ENCODE assay signal across 10 mouse cellular contexts in the genomic region with DNA sequence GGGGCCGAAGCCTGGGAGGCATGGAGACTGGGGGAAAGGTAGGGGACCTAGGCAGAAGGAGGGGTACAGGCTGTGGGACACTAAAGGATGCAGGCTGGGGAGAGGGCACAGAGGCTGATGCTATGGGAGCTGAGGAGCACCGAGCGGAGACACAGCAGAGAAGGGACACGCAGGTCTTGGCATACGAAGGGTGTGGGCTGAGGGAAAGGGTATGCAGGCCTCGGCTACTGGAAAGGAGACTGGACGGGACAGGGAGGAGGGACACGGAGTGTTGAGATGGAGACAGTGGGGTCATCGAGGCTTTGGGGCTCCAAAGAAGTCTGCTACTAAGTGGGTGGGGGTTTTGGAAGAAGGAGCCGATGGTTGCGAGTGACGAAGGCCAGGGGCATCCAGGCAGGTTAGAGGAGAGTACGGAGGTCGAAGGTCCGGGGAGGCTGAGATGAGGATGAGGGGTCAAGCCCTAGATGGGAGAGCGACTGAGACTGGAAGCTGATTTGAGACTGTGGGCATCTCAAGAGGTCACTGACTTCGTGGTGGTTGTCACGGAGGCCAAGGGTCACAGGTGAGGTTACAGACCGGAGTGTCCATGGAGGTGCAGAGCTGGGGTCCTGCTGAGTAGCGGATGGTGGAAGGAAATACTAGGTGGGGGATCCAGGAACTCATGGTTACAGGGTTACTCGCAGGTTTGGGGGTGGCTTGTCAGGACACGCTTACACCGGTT. TPM values are rescaled to one million over a fixed set of nuclear protein-coding genes. Genes with fewer than 3 reads are reported as not detected.
DNase-seq lines count a peak whose midpoint lies in the region; ATAC-seq and TF ChIP-seq lines count a peak whose summit lies in the region.
"Had no signal": no experiment of that assay in that cellular context is flagged by ENCODE, and none has a peak within 500 bp of the region (broad histone marks: within the 10 kb centered on the region; RNA-seq: fewer than 3 reads in every experiment).

No protein-coding gene starts in this region.

- H3K36me3 ChIP-seq in heart, embryonic 10.5 days: no peaks in the 10 kb centered on the region
- H3K36me3 ChIP-seq in ES-Bruce4 (ENCODE audit: control insufficient read depth, insufficient read depth, low read length, poor library complexity, severe bottlenecking): no peaks in the 10 kb centered on the region
- no peaks in the 10 kb centered on the region for H3K36me3 ChIP-seq in forebrain, embryonic 12.5 days (replicated peaks)
- no peaks in the 10 kb centered on the region for H3K36me3 ChIP-seq in liver, embryonic 13.5 days

- H3K27ac ChIP-seq in heart, embryonic 10.5 days: peak overlapping the region; percentile 82; the same call in 1 of the 2 replicates
- no peak overlapping the region for H3K27ac ChIP-seq in ES-Bruce4 (ENCODE audit: insufficient read depth, low read length)
- H3K27ac ChIP-seq in forebrain, embryonic 12.5 days: no peak overlapping the region
- H3K27ac ChIP-seq in liver, embryonic 13.5 days: no peak overlapping the region
- H3K27ac ChIP-seq: liver, embryonic 14.5 days had no signal

- DNase-seq in heart, embryonic 10.5 days (ENCODE audit: low spot score): no peak
- no peak for DNase-seq in heart, postnatal 14 days
- DNase-seq in liver, embryonic 13.5 days: no peak
- DNase-seq in layer of hippocampus, adult 9-10 months (ENCODE audit: low spot score): no peak
- no peak for DNase-seq in right cerebral cortex, postnatal 36 days (ENCODE audit: low spot score in 2 of 2)
- DNase-seq: thymus, adult 2 months had no signal

- H3K4me2 ChIP-seq in forebrain, embryonic 12.5 days: peak overlapping the region; percentile 91
- peak overlapping the region; percentile 61; the same call in 1 of the 2 replicates for H3K4me2 ChIP-seq in liver, embryonic 13.5 days

- TF ChIP-seq CTCF in ES-Bruce4 (IDR thresholded peaks at IDR 0.05; ENCODE audit: low read depth, low read length): no peak

- no peak for TF ChIP-seq EP300 in ES-Bruce4 (IDR thresholded peaks at IDR 0.05; ENCODE audit: insufficient read depth, low read depth, low read length)

- peaks cover 54% of the 10 kb centered on the region for H3K4me1 ChIP-seq in heart, embryonic 10.5 days
- H3K4me1 ChIP-seq in ES-Bruce4 (ENCODE audit: control insufficient read depth, insufficient read depth, low read length): no peaks in the 10 kb centered on the region
- peaks cover 43% of the 10 kb centered on the region for H3K4me1 ChIP-seq in forebrain, embryonic 12.5 days
- H3K4me1 ChIP-seq in liver, embryonic 13.5 days (replicated peaks): peaks cover 20% of the 10 kb centered on the region

- intact Hi-C loops in heart, postnatal 14 days (cut with DNase I): no loop called here

- ATAC-seq in forebrain, embryonic 12.5 days (ENCODE audit: low FRiP score): peak; percentile 50
- ATAC-seq in liver, embryonic 13.5 days (ENCODE audit: low read depth): no peak
- no peak for ATAC-seq in CD4-positive, CD25-positive, alpha-beta regulatory T cell, adult 4 months

- no peak overlapping the region; the same call in 1 of the 2 replicates for H3K9ac ChIP-seq in ES-Bruce4 (ENCODE audit: low read depth, poor library complexity, severe bottlenecking)
- H3K9ac ChIP-seq in forebrain, embryonic 12.5 days: peak overlapping the region; percentile 86
- H3K9ac ChIP-seq in liver, embryonic 13.5 days: no peak overlapping the region
- H3K9ac ChIP-seq: liver, embryonic 14.5 days had no signal

- H3K27me3 ChIP-seq in heart, embryonic 10.5 days (ENCODE audit: insufficient read depth, poor library complexity, severe bottlenecking): peaks cover 55% of the 10 kb centered on the region
- H3K27me3 ChIP-seq in ES-Bruce4 (ENCODE audit: control insufficient read depth, insufficient read depth, low read length, poor library complexity, severe bottlenecking): 0 out of 2 replicates have a peak, but pooled peaks cover 5% of the 10 kb centered on the region
- peaks cover 28% of the 10 kb centered on the region for H3K27me3 ChIP-seq in forebrain, embryonic 12.5 days
- H3K27me3 ChIP-seq in liver, embryonic 13.5 days: peaks cover 62% of the 10 kb centered on the region

- H3K4me3 ChIP-seq in heart, embryonic 10.5 days: peak overlapping the region; percentile 76
- H3K4me3 ChIP-seq in ES-Bruce4 (ENCODE audit: low read depth, low read length): peak overlapping the region; percentile 8; the same call in 1 of the 2 replicates
- H3K4me3 ChIP-seq in forebrain, embryonic 12.5 days (replicated peaks): peak overlapping the region; percentile 66
- no peak overlapping the region for H3K4me3 ChIP-seq in liver, embryonic 13.5 days (replicated peaks)

- no peaks in the 10 kb centered on the region for H3K9me3 ChIP-seq in heart, embryonic 10.5 days
- H3K9me3 ChIP-seq in ES-Bruce4 (replicated peaks; ENCODE audit: control insufficient read depth, insufficient read depth, low read length, poor library complexity, severe bottlenecking): no peaks in the 10 kb centered on the region
- no peaks in the 10 kb centered on the region for H3K9me3 ChIP-seq in forebrain, embryonic 12.5 days
- H3K9me3 ChIP-seq in liver, embryonic 13.5 days (replicated peaks): no peaks in the 10 kb centered on the region

- 9% methylated on average over 23 of the region's 23 CpGs for WGBS in heart, embryonic 10.5 days
- WGBS in forebrain, embryonic 12.5 days: 6% methylated on average over 23 of the region's 23 CpGs
- WGBS in liver, embryonic 13.5 days (ENCODE audit: insufficient replicate concordance): 17% methylated on average over 23 of the region's 23 CpGs

- no peak for TF ChIP-seq POLR2A in ES-Bruce4 (IDR thresholded peaks at IDR 0.05; ENCODE audit: insufficient read depth, low read length)

RNA-seq across cellular contexts. Expression of gene Aatk, which starts 0.7 kb away (rescaled TPM):
- polyA plus RNA-seq in heart, embryonic 10.5 days (2016; fragmentation: Nextera tagmentation; extraction: Ambion mirVana): 0.51 and 0.58 TPM in 2 replicates
- total RNA-seq in heart, postnatal 14 days (2021): 1 to 10 TPM; 3.7 to 9.0 TPM
- 0.81 and 1.6 TPM in 2 replicates for polyA plus RNA-seq in ES-Bruce4 (2011; ENCODE audit: insufficient read depth, insufficient read length, low read depth, missing spikeins)
- polyA plus RNA-seq in forebrain, embryonic 12.5 days (2016; fragmentation: Nextera tagmentation; extraction: Ambion mirVana): 6.1 and 7.6 TPM in 2 replicates
- polyA plus RNA-seq in liver, embryonic 13.5 days (2015; fragmentation: Nextera tagmentation; extraction: Ambion mirVana): 0.32 and 0.39 TPM in 2 replicates
- not detected for polyA plus RNA-seq in CD4-positive, CD25-positive, alpha-beta regulatory T cell, adult 4 months (2017; shearing (Covaris generic))

RNA-seq across cellular contexts. Expression of gene Cep131, which starts 38.9 kb away (rescaled TPM):
- polyA plus RNA-seq in heart, embryonic 10.5 days (2016; fragmentation: Nextera tagmentation; extraction: Ambion mirVana): 21.1 and 29.0 TPM in 2 replicates
- 1 to 10 TPM; 9.1 to 9.6 TPM for total RNA-seq in heart, postnatal 14 days (2021)
- 12.2 and 18.7 TPM in 2 replicates for polyA plus RNA-seq in ES-Bruce4 (2011; ENCODE audit: insufficient read depth, insufficient read length, low read depth, missing spikeins)
- 48.2 and 51.0 TPM in 2 replicates for polyA plus RNA-seq in forebrain, embryonic 12.5 days (2016; fragmentation: Nextera tagmentation; extraction: Ambion mirVana)
- 4.8 and 5.1 TPM in 2 replicates for polyA plus RNA-seq in liver, embryonic 13.5 days (2015; fragmentation: Nextera tagmentation; extraction: Ambion mirVana)
- polyA plus RNA-seq in CD4-positive, CD25-positive, alpha-beta regulatory T cell, adult 4 months (2017; shearing (Covaris generic)): under 1 TPM in 1 of 2 experiments, not detected in 1; 0.47 TPM

RNA-seq across cellular contexts. Expression of gene Tepsin, which starts 50.8 kb away (rescaled TPM):
- 21.2 and 23.2 TPM in 2 replicates for polyA plus RNA-seq in heart, embryonic 10.5 days (2016; fragmentation: Nextera tagmentation; extraction: Ambion mirVana)
- total RNA-seq in heart, postnatal 14 days (2021): 1 to 10 TPM; 9.6 to 10.0 TPM
- 12.2 and 15.6 TPM in 2 replicates for polyA plus RNA-seq in ES-Bruce4 (2011; ENCODE audit: insufficient read depth, insufficient read length, low read depth, missing spikeins)
- polyA plus RNA-seq in forebrain, embryonic 12.5 days (2016; fragmentation: Nextera tagmentation; extraction: Ambion mirVana): 17.3 and 20.9 TPM in 2 replicates
- 5.2 and 6.9 TPM in 2 replicates for polyA plus RNA-seq in liver, embryonic 13.5 days (2015; fragmentation: Nextera tagmentation; extraction: Ambion mirVana)
- polyA plus RNA-seq in CD4-positive, CD25-positive, alpha-beta regulatory T cell, adult 4 months (2017; shearing (Covaris generic)): 10 to 100 TPM in 1 of 2 experiments, 1 to 10 TPM in 1; 9.2 to 12.1 TPM

RNA-seq across cellular contexts. Expression of gene Ndufaf8, which starts 51.0 kb away (rescaled TPM):
- polyA plus RNA-seq in heart, embryonic 10.5 days (2016; fragmentation: Nextera tagmentation; extraction: Ambion mirVana): 92.2 and 106 TPM in 2 replicates
- total RNA-seq in heart, postnatal 14 days (2021): 10 to 100 TPM; 55.4 to 59.2 TPM
- polyA plus RNA-seq in ES-Bruce4 (2011; ENCODE audit: insufficient read depth, insufficient read length, low read depth, missing spikeins): 15.3 and 17.2 TPM in 2 replicates
- 52.5 and 62.0 TPM in 2 replicates for polyA plus RNA-seq in forebrain, embryonic 12.5 days (2016; fragmentation: Nextera tagmentation; extraction: Ambion mirVana)
- polyA plus RNA-seq in liver, embryonic 13.5 days (2015; fragmentation: Nextera tagmentation; extraction: Ambion mirVana): 46.5 and 52.1 TPM in 2 replicates
- 10 to 100 TPM; 77.9 to 85.0 TPM for polyA plus RNA-seq in CD4-positive, CD25-positive, alpha-beta regulatory T cell, adult 4 months (2017; shearing (Covaris generic))
